Mouse (Mus musculus) layer of hippocampus, adult 18-20 months (tissue): ENCODE measurements at regions not wholly inside any gene's neighbourhood (a gene's known extent, or its start where the extent isn't known, plus 50 kb on each side); places are given as distances from the start of the nearest gene placed in this dataset.

Experiments
- DNase-seq, 2 experiments: peaks; one replicate each; pipeline ENCODE4 v3.0.0; 2022; ENCODE audit warnings: low spot score in 2 of 2

- no peak for DNase-seq
Measured at GRCm38 (mm10) chr2:34042336-34042735, 154.6 kb upstream of the Mvb12b start.

GRCm38 (mm10) chr2:34038982-34039381 lies 151.2 kb upstream of the Mvb12b start:
- DNase-seq, result no peak

DNA sequence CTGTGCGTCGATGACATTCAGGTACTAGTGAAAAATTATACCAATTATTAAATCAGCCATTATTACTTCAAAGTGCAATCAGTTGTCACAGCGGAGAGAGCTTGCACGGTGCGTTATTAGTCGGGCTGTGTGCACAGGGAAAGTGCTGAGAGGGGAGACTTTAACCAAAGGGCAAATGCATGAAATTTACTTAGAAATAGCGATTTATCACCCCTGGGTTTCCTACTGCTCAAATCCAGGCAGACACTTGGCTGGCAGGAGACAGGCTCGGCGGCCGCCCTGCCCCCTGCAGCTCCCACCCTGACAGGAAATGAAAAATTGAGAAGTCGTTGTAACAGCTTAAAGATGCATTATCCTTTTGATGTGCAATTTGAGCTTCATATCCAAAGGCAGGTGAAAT lies 145.5 kb upstream of the Mvb12b start:
- DNase-seq, result no peak

DNA sequence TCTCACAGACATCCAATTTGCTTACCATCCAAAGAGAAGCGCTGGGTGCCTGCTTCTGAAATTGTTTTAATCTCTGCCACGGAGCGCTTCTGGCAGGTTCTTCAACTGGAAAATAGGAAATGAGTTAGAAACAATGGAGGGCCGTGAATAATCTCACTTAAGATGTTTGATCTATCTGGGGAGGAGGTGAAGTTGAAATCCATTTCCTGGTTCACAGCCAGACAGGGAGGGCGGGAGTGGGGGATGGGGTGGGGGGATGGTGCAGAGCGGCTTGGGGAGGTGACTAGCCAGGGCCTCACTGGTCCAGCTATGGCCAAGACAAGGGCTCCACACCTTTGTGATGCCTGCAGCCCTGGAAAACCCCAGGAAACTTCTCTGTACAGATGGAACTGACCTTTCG lies 143.7 kb upstream of the Mvb12b start:
- DNase-seq, result no peak

GRCm38 (mm10) chr2:34031001-34031412 lies 143.3 kb upstream of the Mvb12b start:
- no peak for DNase-seq

GRCm38 (mm10) chr2:34027445-34027844 lies 139.7 kb upstream of the Mvb12b start:
- peak; percentile 32 to 63 for DNase-seq

DNA sequence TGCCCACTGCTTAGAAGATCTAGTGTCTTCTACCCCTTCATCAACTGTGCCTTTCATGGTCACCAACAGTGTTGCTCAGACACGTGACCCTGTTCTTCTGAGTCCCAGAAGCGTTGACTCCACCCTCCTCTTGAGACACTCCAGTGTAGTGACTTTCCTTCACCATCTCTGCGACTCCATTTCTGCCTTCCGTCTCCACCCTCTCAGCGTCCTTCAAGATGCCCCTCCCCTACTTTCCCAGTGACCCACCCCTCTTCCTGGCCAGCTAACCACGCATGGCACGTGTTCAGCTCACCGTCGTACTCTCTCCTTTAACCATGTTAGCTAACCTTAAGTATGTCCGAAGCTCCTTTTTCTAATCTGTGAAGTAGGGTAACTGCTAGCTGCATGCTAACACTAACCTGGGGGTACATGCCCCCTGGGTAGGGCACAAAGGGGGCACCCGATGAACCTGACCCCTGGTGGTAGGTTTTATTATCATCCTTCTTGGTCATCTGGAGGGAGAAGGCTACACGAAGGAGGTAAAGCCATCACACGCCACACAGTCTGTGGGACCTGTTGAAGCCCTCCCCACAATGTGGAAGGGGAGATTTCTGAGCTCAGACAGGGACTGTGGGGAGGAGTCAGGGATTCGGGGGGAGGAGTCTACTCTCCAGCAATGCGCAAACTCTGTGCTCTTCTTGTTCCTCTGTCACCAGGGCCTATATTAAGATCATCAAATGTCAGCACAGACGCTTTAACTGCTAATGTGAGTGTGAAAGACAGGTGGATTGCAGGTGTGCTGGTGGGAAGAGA lies 139.0 kb upstream of the Mvb12b start:
- DNase-seq, result peak in 1 of 2 experiments; percentile 22

DNA sequence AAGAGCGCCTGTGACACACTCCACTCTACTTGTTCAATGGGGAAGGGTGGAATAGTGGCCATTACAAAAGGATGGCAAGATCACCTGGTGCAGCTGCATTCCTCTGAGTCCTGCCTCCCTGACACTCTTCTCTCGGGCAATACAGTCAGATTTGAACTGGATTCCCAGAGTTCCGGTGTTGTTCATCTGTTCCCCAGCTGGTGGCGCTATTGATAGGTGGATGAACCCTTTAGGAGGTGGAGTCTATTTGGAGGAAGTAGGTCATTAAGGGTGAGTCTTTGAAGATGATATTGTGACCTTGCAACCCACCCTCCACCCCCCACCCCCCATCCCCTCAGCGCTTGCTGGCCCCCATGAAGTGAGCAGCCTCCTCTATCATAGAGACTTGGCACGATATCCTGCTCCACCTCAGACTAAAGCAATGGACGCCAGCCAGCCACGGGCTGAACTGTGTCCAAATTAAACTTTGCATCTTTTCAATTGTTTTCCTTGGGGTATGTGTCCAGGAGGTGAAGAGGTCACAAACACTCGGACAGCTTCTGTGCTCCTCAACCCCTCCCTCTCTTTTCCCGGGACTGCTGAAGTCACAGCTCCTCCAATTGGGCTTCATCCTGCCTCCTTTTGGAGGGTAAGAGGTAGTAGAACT lies 138.1 kb upstream of the Mvb12b start:
- peak in 1 of 2 experiments; percentile 63 for DNase-seq

- DNase-seq, result no peak
Measured at GRCm38 (mm10) chr2:34017142-34017453, 129.4 kb upstream of the Mvb12b start.

DNA sequence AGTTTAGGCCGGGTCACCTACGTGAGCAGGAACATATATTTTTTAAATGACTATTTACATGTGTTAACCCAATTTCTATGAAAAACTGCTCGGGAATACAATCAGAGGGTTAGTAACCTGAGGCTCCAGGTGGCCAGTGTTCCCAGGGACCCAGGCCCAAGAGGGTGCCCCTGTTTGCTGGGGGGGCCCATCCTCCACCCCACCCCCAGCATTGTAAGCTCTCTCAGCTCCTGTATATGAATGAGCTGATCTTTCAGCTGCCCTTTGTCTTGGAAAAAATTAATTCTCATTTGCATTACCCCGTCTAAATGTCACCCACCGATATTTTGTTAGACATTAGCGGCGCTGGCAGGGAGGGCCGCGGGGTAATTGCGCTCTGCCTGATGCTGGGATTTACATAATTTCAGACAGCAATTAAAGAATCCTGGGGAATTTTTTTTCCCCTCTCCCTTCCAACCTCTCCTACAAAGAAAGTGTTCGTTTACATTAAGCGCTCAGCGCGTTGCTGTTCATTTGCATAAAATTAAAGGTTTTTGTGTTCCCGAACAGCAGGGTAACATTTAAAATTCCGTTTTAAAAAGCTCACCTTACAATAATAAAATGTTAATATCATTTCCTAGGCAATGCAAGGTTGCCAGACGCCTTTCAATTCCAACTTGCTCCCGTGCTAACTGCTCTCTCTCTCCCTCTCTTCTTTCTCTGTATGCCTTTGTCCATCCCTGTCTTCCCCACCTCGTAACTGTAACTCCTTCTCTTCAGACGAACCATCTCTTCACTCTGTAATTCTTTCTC lies 128.8 kb upstream of the Mvb12b start:
- no peak for DNase-seq

GRCm38 (mm10) chr2:34015640-34015995 lies 127.9 kb upstream of the Mvb12b start:
- DNase-seq, result no peak

DNA sequence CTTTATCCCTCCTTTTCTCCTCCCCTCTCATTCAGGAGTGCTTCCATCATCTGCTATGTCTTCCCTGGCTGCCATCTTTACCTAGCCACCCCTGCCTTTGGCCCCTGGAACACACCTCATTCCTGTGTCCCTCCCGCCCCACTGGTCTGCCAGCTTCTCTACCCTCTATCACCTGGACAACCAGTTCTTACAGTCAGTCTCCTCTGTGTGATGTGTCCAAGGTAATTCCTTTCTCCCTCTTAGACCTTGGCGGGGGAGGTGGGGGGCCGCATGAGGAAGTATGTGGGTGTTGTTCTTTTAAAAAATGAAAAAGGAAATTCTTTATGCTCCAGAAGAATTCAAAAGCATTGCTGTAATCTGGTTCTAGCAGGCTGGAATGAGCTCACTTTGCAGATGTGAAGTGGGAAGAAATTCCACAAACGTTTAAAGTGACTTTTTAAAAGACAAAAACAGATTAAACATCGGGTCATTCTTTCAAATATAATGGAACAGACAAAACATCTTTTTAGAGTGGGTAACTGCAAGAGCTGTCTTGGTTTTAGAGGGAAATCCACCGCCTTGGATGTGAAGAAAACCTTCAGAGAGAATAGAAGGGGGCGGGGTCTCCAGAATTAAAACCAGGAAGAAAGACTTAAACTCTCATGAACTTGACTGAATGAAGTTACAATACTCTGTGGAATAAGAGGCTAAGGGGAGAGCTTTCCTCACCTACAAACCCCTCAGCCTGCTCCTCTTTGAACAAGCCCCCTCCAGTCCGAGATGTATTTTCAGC lies 127.3 kb upstream of the Mvb12b start:
- no peak for DNase-seq

DNA sequence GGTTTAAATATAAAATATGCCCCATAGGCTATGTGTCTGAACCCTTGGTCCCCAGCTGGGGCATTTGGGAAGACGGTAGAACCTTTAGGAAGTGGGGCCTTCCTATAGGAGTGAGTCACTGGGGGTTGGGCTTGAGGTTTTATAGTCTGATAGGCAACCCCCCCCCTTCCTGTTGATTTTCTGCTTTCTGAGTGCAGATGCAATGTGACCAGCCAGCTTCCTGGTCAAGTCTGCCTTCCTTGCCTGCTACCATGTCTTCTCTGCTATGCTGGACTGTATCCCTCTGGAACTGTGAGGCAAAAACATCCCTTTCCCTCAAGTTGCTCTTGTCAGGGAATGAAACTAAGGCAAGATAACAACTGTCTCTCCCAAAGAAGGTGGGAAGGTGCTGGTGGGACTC lies 122.4 kb upstream of the Mvb12b start:
- DNase-seq, result no peak

GRCm38 (mm10) chr2:34007916-34008315 lies 120.2 kb upstream of the Mvb12b start:
- DNase-seq, result no peak

DNA sequence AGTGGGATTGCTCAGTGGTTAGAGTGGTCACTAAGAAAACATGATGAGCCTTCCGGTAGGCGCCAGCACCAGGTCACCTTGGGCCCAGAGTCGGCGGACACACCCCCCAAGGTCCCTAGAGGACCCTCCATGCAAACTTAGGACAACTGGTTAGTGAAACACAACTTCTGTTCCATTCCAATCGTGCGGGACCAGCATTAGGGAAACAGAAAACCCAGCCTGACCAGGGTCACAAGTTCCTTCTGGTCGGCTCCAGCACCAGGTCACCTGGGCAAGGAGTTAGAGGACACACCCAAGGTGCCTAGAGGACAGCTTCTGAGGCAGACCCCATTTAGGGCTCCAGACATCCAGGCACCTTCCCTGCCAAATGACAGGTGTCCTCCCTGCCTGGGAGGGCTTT lies 109.4 kb upstream of the Mvb12b start:
- no peak for DNase-seq

DNA sequence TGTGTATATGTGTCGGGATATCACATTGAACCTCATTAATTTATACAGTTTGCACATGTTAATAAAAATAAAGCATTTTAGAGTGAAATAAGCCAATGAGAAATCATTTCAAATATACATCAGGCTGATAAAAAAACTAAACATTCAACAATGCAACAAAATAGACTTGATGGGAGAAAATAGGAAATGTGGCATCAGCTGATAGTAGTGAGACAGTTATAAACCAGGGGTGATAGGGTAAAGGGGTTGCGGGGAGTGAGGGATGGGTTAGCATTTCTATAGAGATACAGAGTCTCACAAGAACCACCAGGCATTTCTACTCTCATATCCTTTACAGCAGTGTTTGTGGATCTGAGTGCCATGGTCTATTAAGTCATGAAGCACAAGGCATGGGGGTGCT lies 108.6 kb upstream of the Mvb12b start:
- no peak for DNase-seq

DNA sequence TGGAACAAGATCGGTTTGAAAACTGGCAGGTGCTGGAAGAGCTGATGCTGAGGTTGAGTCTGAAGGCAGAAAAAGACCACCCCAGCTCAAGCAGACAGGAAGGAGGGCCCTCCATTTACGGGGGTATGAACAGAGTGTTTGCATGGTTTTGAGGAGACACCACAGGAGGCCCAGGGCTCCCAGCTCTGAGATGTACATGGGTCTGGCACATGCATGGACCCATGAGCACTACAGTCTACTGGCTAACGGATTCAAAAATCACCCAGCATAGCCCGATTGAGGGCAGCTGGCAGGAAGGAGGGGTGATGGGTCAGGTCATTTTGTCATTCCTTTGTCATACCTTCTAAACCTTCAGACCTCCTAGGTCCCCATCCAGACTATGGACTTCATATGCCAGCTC lies 103.6 kb upstream of the Mvb12b start:
- no peak for DNase-seq

- no peak for DNase-seq
Measured at GRCm38 (mm10) chr2:33990711-33991110, 103.0 kb upstream of the Mvb12b start.

- DNase-seq, result peak in 1 of 2 experiments; percentile 39
Measured at GRCm38 (mm10) chr2:33989555-33990370, 102.0 kb upstream of the Mvb12b start.

DNA sequence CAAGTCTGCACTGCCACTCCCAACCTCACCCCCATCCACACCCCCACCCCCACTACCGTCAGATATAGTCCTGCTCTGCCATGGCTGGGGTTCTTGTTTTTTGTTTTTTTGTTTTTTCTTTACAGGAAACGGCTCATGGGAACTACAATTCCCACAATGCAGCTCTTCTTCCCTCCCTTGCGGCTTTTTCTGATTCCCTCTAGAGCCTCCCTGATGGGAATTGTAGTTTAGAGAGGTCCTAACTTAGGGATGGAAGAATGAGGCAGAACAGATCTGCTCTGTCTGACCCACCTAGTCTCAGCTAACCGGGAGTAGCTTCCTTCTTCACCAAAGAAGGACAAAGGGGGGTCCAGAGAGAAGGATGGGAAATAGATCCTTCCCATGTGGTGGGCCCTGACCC lies 98.7 kb upstream of the Mvb12b start:
- DNase-seq, result peak in 1 of 2 experiments; percentile 78

DNA sequence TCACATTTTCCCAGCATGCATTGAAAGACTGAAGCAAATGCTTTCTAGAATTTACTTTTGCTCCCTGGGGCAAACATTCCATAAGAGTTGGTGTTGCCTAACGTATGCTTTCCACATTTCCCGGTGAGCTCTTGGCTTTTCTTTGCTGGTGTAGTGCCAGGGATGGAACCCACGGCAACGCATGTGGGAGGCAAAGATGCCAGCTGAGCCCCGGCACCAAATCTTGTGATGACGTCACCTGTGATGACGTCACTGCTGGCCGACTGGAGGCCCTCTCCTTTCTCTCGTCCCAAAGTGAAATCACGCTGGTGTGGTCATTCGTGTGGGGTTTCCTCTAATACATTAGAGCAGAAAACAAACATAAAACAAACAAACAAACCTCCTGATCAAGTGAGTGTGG lies 97.6 kb upstream of the Mvb12b start:
- peak in 1 of 2 experiments; percentile 30 for DNase-seq
